ENCODE assay signal across 8 mouse cellular contexts in genomic region chr17:5295086-5295947, GRCm38 (mm10).
A peak's percentile ranks its signal among the peaks of the same experiment; 100 is the strongest.
DNase-seq lines count a peak whose midpoint lies in the region; ATAC-seq lines count a peak whose summit lies in the region.

No protein-coding gene starts in this region.

- H3K9me3 ChIP-seq in embryonic facial prominence, embryonic 13.5 days = no peaks in the 10 kb centered on the region

- 0 out of 2 replicates have a peak overlapping the region, but pooled peaks have one; percentile 14 for H3K27ac ChIP-seq in embryonic facial prominence, embryonic 13.5 days

- ATAC-seq in embryonic facial prominence, embryonic 13.5 days (ENCODE audit: insufficient number of reproducible peaks, insufficient read depth, low FRiP score, low TSS enrichment, low read depth) = no peak
- peak; percentile 74 to 77 for ATAC-seq in hematopoietic stem cell, adult 5-6 weeks (replicated peaks in 1 of 2; ENCODE audit: insufficient read depth in 1 of 2, low FRiP score in 2 of 2, low TSS enrichment in 1 of 2, low read depth in 1 of 2, poor library complexity in 2 of 2, severe bottlenecking in 2 of 2)
- ATAC-seq in megakaryocyte, adult 5-6 weeks (ENCODE audit: poor library complexity, severe bottlenecking) = peak; percentile 75

- peak; percentile 20 to 70 for DNase-seq in urinary bladder, adult 18-20 months (ENCODE audit: low spot score in 2 of 2)
- DNase-seq in urinary bladder, postnatal 10 days (ENCODE audit: low spot score) = no peak
- peak; percentile 79 to 87 for DNase-seq in layer of hippocampus, adult 18-20 months (ENCODE audit: low spot score in 2 of 2)
- peak; percentile 66 for DNase-seq in right cerebral cortex, postnatal 14 days
- DNase-seq in c-Kit-positive CD71-positive TER-119-positive erythroid progenitor cells, embryonic 14.5 days (ENCODE audit: low spot score) = no peak

- peaks cover 28% of the 10 kb centered on the region for H3K4me1 ChIP-seq in embryonic facial prominence, embryonic 13.5 days

- H3K27me3 ChIP-seq in embryonic facial prominence, embryonic 13.5 days = no peaks in the 10 kb centered on the region

- 70% methylated on average over 19 of the region's 19 CpGs for WGBS in embryonic facial prominence, embryonic 13.5 days

- H3K4me2 ChIP-seq in embryonic facial prominence, embryonic 13.5 days = no peak overlapping the region

- H3K4me3 ChIP-seq in embryonic facial prominence, embryonic 13.5 days = no peak overlapping the region

- peaks cover 23% of the 10 kb centered on the region for H3K36me3 ChIP-seq in embryonic facial prominence, embryonic 13.5 days

- H3K9ac ChIP-seq in embryonic facial prominence, embryonic 13.5 days = no peak overlapping the region

Comparison
In these comparisons a context has a peak if more than half of its experiments do, and no peak if none do; other contexts are left out.
1. DNase-seq: peak in urinary bladder, adult 18-20 months (2 of 2), layer of hippocampus, adult 18-20 months (2 of 2) and right cerebral cortex, postnatal 14 days (single experiment); none in urinary bladder, postnatal 10 days (single experiment) and c-Kit-positive CD71-positive TER-119-positive erythroid progenitor cells, embryonic 14.5 days (single experiment).